Mouse (Mus musculus) E14TG2a.4 (cell line): Measurements from ENCODE around the gene Angpt4.
A peak's percentile ranks its signal among the peaks of the same experiment; 100 is the strongest.

Experiments
- H3K27me3 ChIP-seq: 2 replicates; pipeline ENCODE4 v1.6.1; 2014; ENCODE audit warnings: low read length, control low read depth; ENCODE audit not compliant: insufficient read depth
- H3K36me3 ChIP-seq: 2 replicates; pipeline ENCODE4 v1.6.1; 2014; ENCODE audit warnings: low read length, control low read depth; ENCODE audit not compliant: insufficient read depth
- H3K4me1 ChIP-seq: replicated peaks from 2 replicates; pipeline ENCODE4 v1.6.1; 2014; ENCODE audit warnings: low read depth, low read length, control low read depth
- H3K4me3 ChIP-seq: replicated peaks from 2 replicates; pipeline ENCODE4 v1.5.1; 2014; ENCODE audit warnings: mild to moderate bottlenecking, low read length
- H3K9me3 ChIP-seq: 2 replicates; pipeline ENCODE4 v1.6.1; 2014; ENCODE audit warnings: low read length, control low read depth
- CTCF ChIP-seq: conservative IDR thresholded peaks from 2 replicates; pipeline ENCODE4 v1.5.1; 2014; ENCODE audit warnings: low read length
- NANOG ChIP-seq: IDR thresholded peaks from 2 replicates; pipeline ENCODE4 v1.6.1; 2014; ENCODE audit warnings: borderline replicate concordance, low read length, mixed read lengths
- POU5F1 ChIP-seq: IDR thresholded peaks from 2 replicates; pipeline ENCODE4 v1.6.1; 2014; ENCODE audit warnings: low read length, borderline replicate concordance

Gene Angpt4

DNA sequence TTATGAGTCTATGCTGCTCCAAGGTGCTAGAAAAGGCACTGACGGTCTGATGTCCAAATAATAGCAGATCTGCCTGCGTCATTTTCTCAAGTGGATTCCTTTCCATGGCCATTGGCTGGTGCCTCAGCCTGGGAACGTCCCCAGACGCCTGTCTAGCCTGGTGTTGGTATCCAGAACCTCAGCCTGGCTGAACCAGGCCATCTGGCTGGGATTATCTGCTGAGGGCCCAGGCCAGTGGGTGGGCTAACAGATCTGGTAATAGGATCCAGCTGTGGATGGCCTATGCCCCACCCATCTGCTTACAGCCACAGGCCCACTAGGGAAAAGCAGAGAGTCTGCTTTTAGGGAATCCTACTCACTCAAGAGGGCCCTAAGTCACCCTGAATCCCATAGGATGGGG, 10.6 kb downstream of the Angpt4 start:
- TF ChIP-seq POU5F1 (no peak), NANOG (no peak), CTCF (no peak)
- H3K4me3 ChIP-seq: no peak overlapping the region

DNA sequence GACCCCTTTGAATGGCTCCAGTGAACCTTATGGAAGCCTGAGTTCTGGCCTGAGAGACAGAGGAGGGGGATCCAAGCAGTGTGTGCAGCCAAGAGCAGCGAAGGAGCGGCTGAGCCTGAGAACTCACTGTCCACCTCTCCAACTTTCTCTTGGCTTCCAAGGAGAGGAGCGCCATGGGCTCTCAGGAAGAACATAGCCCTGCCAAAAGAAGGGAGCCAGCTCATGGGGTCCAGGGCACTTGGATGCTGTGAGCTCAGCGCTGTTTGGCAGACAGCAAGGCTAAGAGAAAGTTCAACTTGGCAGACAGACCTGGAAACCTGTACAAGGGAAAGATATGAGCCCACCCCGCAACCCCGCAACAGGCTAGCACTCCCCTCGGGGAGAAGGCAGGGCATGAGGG, 13.3 kb downstream of the Angpt4 start:
- Histone ChIP-seq H3K36me3 (no peaks in the 10 kb centered on the region), H3K9me3 (no peaks in the 10 kb centered on the region), H3K4me1 (peaks cover 9% of the 10 kb centered on the region; the same call in 1 of the 2 replicates), H3K27me3 (peaks cover 19% of the 10 kb centered on the region), H3K4me3 (no peak overlapping the region)
- TF ChIP-seq NANOG: no peak
- no peak for TF ChIP-seq CTCF
- no peak for TF ChIP-seq POU5F1

More for the DNA sequence above, 10.6 kb downstream of the Angpt4 start:
- Histone ChIP-seq H3K9me3 (no peaks in the 10 kb centered on the region), H3K4me1 (peaks cover 5% of the 10 kb centered on the region; the same call in 1 of the 2 replicates), H3K36me3 (no peaks in the 10 kb centered on the region), H3K27me3 (peaks cover 29% of the 10 kb centered on the region)

DNA sequence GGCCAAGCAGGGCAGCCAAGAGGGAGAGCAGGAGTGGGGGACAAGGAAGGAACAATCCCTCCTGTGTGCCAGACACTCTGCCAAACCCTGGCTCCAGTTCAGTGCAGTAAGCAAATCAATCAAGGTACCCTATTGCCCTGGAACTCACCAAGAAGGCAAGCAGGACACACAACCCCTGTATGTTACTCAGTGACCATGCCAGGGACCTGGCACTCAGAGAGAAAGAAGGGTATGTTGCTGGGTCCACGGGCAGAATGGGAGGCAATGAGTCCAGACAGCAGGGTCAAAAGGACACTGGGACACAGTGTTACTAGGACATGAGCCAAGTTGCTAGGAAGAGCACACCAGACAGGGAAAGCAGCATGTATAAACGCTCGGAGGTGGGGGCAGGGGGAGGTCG, 14.7 kb downstream of the Angpt4 start:
- H3K4me1 ChIP-seq: peaks cover 10% of the 10 kb centered on the region; the same call in 1 of the 2 replicates
- peaks cover 23% of the 10 kb centered on the region for H3K27me3 ChIP-seq
- TF ChIP-seq POU5F1: no peak
- TF ChIP-seq CTCF: no peak
- TF ChIP-seq NANOG: no peak
- H3K9me3 ChIP-seq: no peaks in the 10 kb centered on the region
- no peaks in the 10 kb centered on the region for H3K36me3 ChIP-seq
- H3K4me3 ChIP-seq: no peak overlapping the region

DNA sequence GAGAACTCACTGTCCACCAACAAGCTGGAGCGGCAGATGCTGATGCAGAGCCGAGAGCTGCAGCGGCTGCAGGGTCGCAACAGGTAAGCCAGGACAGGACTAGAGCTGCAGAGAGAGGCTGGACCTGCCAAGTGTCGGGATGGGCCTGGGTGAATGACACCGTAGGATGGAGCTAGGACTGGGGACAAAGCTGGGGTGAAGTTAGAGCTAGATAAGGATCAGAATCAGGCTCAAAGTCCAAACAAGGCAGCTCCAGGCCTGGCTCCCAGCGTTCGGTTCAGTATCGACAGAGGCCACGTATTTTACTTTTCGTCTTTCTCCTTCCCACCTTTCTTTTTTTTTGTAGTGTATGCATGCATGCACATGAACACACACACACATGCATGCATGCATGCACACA, 16.1 kb downstream of the Angpt4 start:
- H3K4me1 ChIP-seq: peaks cover 10% of the 10 kb centered on the region; the same call in 1 of the 2 replicates
- H3K9me3 ChIP-seq: no peaks in the 10 kb centered on the region
- no peaks in the 10 kb centered on the region for H3K36me3 ChIP-seq
- H3K27me3 ChIP-seq: peaks cover 22% of the 10 kb centered on the region
- no peak for TF ChIP-seq CTCF
- no peak for TF ChIP-seq POU5F1
- no peak for TF ChIP-seq NANOG
- no peak overlapping the region for H3K4me3 ChIP-seq

DNA sequence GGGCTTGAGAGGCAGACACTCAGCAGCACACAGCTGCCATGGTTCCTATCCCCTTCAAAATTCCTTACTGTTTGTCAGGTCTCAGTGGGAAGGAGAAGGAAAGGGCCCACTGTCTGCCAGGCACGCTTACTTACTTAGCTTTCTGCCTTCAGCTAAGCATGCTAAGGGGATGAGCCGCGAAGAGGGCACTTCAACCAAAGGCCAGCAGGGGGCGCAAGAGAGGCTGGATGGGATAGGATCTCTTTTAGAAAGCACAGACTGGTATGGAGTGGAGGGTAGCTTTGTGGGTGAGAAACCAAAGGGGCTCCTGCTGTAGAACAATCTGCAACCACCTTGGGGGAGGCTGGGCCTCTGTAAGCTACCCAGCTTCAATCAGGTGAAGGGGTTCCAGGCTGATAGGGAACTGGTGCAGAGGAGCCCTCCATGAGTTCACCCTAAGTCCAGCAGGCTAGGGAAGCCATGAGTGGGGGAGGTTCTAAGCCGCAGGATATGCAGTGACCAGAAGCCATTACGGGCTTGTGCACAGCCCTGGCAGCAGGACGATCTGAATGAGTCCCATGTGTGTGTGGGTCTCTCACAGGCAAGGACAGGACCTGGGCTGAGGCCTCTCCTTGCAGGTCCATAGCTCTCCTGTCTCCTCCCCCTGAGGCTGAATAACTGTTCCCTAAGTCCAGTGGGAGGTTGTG, 19.5 kb downstream of the Angpt4 start:
- TF ChIP-seq NANOG (no peak), POU5F1 (no peak), CTCF (peak; percentile 96)
- no peak overlapping the region for H3K4me3 ChIP-seq
- H3K4me1 ChIP-seq: peaks cover 5% of the 10 kb centered on the region; the same call in 1 of the 2 replicates
- peaks cover 10% of the 10 kb centered on the region for H3K27me3 ChIP-seq
- no peaks in the 10 kb centered on the region for H3K36me3 ChIP-seq
- H3K9me3 ChIP-seq: no peaks in the 10 kb centered on the region

DNA sequence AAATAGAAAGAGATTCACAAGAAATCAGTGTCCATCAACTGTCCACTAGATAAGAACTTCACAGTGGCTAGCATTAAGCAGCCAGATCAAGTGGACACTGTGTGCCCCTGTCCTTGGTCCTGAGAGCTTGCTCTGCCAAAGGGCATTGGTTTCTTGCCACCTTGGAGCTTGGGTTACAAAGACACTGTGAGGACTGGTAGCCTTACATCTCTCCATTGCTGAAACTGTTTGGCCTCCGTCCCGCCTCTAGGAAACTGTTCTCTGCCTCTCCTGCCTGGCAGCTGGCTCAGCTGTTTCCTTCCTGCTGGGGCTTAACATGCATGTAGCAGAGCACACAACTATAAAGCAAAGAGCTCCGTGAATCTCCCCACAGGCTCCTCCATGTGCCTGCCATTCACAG, 26.9 kb downstream of the Angpt4 start:
- H3K36me3 ChIP-seq: no peaks in the 10 kb centered on the region
- no peak overlapping the region for H3K4me3 ChIP-seq
- TF ChIP-seq CTCF (no peak), POU5F1 (no peak), NANOG (no peak)
- peaks cover 13% of the 10 kb centered on the region for H3K27me3 ChIP-seq
- H3K9me3 ChIP-seq: no peaks in the 10 kb centered on the region
- H3K4me1 ChIP-seq: peaks cover 13% of the 10 kb centered on the region; the same call in 1 of the 2 replicates

DNA sequence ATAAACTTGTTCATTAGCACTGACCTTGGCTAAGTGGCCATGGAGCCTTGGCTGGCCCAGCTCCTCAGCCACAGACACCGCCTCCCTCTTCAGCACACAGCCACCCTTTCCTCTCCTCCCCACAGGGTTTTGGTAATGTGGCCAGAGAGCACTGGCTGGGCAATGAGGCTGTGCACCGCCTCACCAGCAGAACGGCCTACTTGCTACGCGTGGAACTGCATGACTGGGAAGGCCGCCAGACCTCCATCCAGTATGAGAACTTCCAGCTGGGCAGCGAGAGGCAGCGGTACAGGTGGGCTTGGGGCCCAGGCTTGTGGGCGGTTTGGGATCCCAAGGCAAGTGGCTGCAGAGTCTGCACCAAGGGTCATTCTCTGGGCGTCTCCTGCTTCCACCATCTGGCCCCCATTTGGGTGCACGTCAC, 27.8 kb downstream of the Angpt4 start:
- Histone ChIP-seq H3K27me3 (peaks cover 13% of the 10 kb centered on the region), H3K9me3 (no peaks in the 10 kb centered on the region), H3K4me3 (peak overlapping the region; percentile 71), H3K36me3 (no peaks in the 10 kb centered on the region), H3K4me1 (peaks cover 13% of the 10 kb centered on the region; the same call in 1 of the 2 replicates)
- no peak for TF ChIP-seq NANOG
- TF ChIP-seq CTCF: no peak
- TF ChIP-seq POU5F1: no peak

DNA sequence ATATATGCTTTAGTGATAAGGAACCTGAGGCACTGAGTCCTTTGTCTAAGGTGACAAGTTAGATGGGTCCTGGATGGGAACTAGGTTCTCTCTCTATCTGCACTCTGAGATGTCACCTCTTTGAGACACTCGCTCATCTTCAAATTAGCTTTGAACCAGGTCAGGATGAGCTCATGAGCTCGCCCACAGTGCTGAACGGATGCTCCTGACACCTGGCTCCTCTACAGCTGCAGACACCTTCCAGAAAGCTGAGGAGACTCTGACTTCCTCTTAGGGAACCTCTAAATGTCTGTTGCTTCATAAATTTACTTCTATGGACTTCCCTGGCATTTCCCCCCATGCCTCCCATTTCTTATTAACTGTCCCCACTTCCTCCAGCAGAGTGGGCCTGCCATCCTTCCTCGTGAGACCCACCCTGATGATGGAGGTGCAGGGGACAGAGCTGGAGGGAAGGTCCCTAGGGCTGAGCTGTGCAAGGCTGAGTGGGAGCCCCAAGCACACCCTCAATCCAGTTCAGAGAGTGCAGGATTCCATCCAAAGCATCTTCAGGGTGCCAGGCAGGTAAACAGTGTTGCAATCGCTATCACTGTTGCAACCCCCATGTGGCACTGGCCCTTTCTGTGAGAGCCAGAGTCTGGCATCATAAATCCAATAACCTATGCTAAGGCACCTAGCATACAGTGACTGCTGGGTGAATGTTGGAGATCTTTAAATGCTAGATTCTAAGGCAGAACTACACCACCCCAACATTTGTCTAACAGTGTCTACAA, 28.8 kb downstream of the Angpt4 start:
- TF ChIP-seq CTCF: no peak
- TF ChIP-seq POU5F1: no peak
- no peak for TF ChIP-seq NANOG
- H3K4me3 ChIP-seq: no peak overlapping the region
- no peaks in the 10 kb centered on the region for H3K36me3 ChIP-seq
- H3K27me3 ChIP-seq: peaks cover 18% of the 10 kb centered on the region
- H3K9me3 ChIP-seq: no peaks in the 10 kb centered on the region
- peaks cover 13% of the 10 kb centered on the region; the same call in 1 of the 2 replicates for H3K4me1 ChIP-seq
